Mouse (Mus musculus) liver, embryonic 14.5 days (tissue): Measurements from ENCODE around the gene Auts2.
"Not testable (repeated sequence)": the region's sequence is repeated elsewhere in the genome, so short reads cannot be mapped to it uniquely, and the experiment has no call there.

Experiments
- CTCF ChIP-seq: IDR thresholded peaks from 2 replicates; pipeline ENCODE4 v1.5.1; 2016; ENCODE audit warnings: antibody characterized with exemption, low read depth, control low read depth
- EP300 ChIP-seq: IDR thresholded peaks from 2 replicates; pipeline ENCODE4 v1.6.1; 2016; ENCODE audit warnings: antibody characterized with exemption, low read depth

GRCm38 (mm10) chr5:132560771-132561170 lies 17.6 kb upstream of the Auts2 start:
- TF ChIP-seq CTCF, EP300: not testable (repeated sequence)
